Mouse (Mus musculus) liver (tissue): ENCODE measurements around the gene Myo3b.

ENCODE experiments used
- DNase-seq: peaks from one replicate; pipeline ENCODE4 v3.0.0-alpha.2; 2020; ENCODE audit warnings: mixed read lengths

The Myo3b gene

DNA sequence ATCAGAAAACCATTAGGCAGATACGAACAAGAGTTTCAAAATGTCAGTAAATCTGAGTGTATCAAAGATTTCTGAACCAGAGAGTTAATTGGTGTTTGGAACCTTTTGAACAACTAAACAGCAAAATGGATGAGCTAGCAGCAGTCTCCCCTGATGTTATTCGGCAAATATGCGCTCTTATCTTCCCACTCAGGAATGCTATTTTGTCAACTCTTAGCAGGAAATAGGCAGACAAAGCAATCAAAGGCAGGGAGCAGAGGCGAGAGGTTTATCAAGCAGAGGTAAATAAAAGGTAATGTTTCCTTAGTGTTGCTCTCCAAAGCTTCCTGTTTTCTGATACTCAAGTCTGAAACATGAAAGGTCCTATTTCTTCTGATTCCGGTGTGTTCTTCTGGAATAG lies 252.1 kb downstream of the Myo3b start:
- no peak for DNase-seq

DNA sequence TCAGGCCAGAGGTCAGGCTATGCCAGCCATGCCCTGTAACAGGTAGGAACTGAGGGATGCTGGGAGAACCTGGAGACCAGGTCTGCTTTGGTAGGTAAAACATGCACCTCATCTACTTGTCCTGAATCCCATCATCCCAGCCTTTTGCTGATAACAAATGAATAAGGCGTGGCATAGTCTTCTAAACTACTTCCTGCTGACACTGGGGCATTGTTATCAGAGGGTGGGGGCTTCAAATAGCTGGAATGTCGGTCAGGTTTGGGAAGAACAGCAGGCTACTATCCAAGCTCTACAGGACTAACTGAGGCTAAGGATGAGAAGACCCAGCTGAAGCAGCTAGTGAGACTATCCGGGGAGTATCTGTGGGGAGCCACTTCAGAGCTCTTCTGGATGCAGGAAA lies 253.8 kb downstream of the Myo3b start:
- DNase-seq, result no peak

DNA sequence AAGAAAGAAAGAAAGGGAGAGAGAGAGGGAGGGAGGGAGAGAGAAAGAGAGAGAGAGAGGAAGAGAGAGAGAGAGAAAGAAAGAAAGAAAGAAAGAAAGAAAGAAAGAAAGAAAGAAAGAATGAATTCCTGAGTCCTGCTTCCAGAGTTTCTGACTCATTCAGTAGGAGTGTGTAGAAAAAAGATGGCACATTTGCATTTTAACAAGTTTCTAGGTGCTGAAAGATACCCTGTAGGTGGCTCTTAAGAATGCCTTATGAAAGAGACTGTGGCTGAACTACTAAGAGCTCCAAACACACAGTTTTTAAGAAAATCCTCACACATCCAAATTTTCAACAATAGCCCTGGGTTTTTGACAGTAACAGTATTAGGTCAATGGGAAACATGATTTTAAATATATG lies 264.0 kb downstream of the Myo3b start:
- DNase-seq, result no peak

DNA sequence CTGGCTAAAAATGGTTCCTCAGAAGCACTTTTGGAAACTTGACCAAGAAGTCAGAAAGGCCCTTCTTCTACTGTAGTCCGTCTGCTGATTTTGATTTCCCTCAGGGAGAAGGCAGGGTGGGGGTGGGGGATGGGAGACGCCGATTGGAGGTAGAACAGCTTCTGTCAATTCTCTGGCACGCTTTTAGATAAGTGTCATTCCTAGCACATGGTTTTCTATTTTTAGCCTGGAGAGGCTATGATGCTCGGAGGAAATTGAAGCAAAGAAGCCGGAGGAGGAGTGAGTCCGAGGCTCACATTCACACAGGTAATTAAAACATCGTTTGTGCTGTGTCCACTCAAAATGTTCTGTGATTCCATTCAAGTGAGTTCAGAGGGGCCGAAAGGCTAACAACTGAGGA lies 276.2 kb downstream of the Myo3b start:
- no peak for DNase-seq

DNA sequence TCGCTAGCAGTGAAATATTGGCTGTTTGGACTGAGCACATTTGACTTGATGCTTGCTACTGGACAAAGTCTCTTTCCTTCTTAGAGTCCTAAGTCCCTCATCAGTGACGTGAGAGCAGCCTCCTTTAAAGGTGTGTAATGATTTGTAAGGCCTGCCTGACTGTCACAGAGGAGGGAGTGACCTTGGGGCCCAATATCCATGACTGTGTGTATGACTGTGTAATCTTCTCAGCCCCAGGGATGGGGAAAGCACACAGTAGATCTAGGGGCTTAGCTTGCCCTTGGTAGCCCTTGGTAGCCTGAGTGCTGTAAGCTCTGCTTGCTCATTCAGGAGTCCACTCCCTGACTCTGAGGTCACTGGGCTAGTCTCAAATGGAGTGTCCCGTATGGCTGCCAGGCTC lies 276.8 kb downstream of the Myo3b start:
- no peak for DNase-seq

DNA sequence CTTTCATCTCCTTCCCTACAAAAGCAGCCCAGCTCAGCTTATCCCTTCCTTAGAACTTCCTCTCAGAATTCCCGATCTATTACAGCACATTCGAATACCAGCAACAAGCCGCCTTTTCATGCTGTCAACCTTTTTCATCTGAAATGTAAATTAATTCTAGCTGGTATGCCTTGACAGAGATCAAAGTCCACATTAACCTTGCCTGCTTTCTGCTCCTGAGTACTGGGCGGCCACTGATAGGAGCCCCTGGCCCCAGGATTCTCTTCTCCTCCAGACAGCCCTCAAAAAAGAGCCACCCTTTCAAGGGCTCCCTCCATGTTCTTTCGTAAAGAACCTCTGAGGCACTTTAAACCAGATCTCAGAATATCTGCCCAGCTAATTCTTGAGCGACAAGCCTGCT lies 278.9 kb downstream of the Myo3b start:
- DNase-seq, result no peak

DNA sequence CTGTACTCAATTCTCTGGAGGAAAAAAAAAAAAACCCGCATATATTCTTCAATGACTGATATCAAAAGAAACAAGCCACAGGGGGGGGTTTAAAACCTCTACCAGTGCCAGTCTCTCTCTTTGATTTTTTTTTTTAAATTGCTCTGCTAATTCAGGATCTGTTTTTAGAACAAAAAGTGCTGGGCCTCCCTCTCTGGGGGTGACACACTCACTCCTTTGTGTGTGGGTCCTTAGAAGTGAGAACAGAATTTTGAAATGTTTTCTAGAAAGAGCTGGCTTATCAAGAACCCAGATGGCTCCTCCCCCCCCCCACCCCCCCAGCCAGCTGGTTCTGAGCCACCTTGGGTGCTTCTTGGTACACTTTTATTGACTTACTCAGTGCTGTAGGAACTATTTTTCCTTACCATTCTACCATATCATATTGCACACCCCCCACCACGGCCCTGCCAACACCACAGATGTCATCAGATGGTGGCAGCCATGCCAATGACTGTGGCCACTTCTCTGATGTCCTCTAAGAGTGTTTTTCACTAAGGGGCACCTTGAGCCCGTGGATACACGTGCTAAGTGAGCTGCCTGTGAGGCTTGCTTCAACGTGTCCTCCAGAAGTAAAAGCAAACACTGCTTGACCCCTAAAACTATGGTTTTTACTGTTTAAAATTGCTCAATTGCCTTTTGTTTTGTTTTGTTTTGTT lies 280.1 kb downstream of the Myo3b start:
- no peak for DNase-seq

DNA sequence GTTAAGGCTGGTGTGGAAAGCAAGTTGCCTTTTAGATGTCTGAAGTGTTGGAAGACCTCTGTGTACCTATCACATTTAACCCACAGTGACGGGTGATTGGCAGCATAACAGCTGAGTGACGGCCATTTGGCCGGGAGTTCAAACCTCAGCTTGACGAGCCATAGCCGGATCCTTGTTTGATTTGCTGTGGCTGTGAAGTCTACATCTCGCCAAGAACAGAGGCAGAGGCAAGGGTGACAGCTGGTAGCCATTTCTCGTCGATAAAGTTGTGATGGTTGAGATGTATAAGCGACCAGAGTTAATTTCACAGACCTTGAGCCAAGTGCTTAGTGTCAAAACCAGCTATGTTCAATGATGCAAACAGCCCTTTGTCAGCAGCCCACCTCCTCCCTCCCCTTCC lies 283.8 kb downstream of the Myo3b start:
- no peak for DNase-seq

DNA sequence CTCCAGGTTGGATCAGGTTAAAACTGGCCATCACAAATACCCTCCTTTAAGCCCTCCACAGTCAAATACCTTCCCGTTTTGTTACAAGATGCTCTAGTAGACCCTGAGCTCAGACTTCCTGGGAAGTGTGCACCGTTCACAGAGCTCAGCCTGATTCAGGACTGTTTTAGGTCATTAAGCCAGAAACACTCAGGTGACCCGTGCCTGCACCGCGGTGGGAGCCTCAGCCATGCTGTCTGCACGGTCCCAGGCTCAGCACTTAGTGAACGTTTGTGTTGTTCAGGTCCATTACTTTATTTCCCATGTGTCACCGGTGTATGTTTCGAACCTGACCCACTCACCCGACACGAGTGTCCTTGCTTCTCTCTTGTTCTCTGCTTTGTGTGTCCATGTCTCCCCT lies 288.7 kb downstream of the Myo3b start:
- DNase-seq, result no peak

DNA sequence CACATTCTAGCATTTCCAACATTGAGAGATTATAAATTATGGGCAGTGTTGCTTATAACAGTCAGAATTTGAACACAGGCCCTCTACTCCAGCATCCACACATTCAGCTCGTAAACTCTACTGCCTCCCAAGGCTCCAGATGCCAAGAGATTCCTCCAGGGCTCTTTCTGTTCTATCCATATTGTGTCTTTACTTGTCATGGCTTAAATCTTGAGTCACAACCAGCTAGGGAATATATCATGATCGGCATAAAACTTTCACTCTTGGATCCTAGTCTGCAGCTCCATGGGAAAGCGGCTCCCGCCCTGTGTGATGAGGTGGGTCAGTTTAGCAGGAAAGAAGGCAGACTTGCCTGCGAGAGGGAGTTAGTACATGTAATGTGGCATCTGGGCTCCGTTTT lies 294.0 kb downstream of the Myo3b start:
- DNase-seq, result no peak

DNA sequence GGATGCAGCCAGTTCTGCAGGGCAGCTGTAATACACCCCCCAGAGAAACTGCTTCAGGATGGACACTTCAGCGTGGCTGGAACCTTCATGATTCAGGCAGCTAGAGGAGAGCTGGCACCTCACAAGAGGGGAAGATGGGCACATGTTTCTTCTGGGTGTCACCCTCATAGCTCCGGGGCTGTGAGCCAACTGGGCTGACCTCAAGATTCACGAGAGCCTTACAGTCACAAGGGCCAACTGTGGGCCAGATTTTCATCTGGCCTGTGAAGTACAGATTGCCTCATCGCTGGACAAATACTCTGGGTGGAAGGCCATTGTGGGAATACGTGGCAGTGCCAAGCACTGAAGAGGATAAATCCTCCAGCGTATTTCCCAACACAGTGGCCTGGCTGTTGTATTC lies 294.6 kb downstream of the Myo3b start:
- no peak for DNase-seq

DNA sequence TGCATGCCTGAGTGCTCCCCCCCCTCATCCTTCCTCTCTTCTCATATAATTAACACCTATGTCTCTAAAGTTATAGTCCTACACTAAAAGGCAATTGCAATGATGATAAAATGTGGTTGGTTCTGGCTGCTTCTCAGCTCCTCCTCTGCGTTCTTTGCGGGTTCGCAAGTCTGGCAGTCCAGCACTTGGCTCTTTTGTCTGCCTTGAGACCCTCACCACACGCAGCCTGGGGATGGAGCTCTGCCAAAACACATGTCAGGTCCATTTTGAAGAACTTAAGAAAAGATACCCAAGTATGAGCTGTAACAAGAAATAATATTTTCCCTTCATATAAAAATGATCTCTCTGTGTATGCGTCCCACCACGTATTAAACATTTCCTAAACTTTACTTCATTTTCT lies 297.6 kb downstream of the Myo3b start:
- no peak for DNase-seq

DNA sequence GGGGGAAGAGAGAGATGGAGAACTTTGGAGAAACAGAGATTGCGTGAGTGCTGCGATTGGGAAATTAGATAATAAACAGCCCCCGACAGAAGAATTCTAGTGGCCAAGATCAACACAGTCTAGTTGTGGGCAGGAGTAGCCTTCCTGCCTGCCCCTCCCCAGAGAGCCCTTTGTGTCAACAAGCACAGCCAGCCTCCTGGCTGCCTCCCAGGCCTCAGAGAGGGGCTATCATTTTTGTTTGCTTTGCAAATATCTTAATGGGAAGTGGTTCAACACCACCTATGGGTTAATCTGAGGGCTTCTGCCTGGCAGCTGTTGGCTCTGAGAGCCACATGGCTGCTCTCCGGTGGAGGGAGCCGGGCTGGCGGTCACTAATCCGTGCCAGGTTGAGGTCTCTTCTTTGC lies 298.3 kb downstream of the Myo3b start:
- peak; percentile 20 for DNase-seq

DNA sequence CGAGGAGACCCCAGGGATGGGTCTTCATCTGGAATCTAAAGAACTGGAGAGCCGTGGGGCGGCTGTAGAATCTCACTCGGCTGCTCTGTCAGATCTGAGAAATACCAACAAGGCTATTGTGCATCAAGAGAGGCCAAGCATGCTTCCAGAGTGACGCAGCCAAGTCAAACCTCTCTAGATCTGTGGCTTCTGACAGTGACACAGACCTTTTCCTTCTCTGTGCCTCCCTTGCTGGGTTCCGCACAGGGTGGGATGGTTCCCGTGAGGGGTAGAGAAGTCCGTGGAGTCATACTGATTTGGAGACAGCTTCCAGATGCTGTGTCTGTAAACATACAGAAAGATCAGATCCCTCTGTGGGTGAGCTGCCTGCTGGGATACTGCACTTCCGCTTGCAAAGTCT lies 298.9 kb downstream of the Myo3b start:
- no peak for DNase-seq

DNA sequence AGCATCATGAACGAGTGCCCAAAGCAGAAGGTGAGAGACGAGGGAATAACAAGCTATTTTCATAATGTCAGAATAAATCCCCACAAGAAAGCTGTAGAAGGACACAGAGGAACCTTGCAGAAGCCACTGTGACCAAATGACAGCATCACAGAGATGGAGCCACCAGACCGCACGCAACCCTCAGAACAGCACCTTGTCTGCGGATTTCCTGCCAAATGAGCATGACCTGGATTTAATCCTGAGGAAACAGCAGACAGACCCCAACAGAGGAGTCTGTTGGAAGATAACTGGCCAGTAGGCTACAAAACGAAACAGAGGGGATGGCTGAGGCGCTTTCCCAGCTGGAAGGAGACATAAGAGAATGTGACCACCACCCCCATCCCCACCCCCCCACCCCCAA lies 300.1 kb downstream of the Myo3b start:
- no peak for DNase-seq

DNA sequence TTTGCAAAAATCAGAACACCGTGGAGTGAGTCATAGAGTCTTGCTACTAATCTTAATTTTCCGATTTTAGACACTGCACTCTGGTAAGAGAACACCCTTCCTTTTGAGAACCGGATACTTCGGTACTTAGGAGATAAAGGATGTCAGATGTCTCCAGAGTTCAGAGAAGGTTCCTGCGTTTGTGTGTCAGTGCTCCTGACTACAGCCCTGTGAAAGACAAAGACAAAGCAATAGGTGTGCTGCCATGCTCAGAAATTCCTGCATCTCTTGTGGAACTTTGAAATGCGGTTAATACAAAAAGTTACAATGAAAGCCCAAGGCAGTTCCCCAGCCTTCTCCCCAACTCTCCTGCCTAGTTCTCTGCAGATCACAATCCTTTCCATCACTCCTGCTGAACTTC lies 300.6 kb downstream of the Myo3b start:
- no peak for DNase-seq

DNA sequence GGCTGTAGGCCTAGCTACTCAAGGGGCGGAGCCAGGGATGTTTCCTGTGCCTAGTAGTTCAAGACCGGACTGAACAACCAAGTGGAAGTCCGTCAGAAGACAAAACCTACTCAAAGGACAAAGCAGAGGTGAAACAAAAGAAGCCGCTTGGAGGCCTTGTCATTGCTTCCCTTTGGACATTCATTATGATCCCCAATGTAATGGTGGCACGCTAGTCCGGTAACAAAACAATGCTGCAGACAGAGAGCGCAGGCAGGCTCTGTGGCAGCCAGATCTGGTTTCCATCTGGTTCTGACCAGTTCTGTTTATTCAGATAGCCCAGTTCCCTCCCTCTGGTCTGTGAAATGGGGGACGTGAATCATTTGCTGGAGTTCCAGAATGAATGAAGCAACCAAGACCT lies 301.3 kb downstream of the Myo3b start:
- no peak for DNase-seq

DNA sequence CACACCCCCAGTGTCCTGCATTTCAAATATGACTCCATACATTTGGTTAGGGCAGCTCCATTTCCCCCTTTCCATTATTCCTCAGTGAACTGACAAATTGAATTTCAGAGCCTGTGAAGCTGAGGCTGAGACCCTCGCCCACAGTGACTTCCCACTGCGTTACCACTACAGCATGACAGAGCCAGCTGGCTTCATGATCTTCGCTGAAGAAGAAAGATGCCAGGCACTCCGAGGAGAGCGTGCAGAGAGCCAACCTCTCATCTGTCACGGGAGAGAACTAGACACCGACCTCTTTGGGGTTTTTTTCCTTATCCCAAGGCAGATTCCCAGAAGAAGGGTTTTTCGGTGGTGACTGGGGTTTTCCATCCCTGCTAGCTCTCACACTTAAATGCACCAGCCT lies 306.2 kb downstream of the Myo3b start:
- DNase-seq, result no peak

DNA sequence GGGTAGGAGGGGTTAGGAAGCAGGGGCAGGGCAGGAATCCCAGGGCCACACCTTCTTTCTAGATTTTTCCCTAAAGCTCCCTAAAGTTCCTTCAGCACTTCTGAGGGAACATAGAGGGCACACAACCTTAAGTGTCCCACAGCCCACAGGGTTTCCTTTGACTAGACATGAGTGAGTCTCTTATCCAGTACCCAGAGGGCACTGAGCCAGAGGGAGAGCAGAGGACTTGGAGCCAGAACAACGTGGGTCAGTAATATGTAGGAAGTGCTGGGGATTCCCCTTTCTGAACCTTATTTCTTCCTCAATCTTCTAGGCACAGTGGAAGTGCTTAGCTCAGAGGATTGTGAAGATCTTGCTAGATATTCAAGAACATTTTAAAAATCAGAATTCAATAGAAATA lies 308.6 kb downstream of the Myo3b start:
- no peak for DNase-seq

DNA sequence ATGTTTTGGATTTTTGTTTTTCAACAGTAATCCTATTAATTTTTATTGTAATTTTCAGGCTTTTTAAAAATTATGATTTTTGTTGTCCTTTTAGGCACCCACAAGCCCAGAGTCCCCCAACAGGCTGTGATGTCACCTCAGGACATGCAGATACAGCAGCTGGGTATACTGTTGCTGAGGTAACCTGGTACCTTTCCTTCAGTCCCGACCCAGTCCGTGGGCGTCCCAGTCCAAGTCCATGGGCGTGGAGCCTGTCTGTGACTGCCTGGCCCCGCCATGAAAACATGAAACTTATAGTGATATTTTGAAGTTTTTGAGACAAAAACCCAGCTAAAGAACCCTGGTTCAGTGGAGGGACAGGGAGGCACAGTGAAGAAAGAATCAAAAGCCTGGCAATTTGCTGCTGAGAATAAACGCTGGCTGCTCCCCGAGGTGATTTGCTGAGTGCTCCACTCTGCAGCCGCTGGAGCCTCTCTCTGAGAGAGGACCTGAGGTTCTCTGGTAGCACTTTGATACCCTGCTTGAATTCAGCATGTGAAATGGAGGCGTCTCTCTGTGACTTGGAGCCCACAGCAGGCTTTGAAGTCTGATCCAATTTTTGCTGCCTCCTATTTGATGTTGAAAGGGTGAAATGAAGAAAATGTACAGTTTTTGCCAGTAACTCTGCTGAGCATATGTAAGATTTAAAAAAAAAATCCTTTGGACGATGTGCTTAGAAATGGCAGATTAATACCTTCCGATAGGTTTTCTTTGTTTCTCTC lies 310.0 kb downstream of the Myo3b start:
- DNase-seq, result no peak

DNA sequence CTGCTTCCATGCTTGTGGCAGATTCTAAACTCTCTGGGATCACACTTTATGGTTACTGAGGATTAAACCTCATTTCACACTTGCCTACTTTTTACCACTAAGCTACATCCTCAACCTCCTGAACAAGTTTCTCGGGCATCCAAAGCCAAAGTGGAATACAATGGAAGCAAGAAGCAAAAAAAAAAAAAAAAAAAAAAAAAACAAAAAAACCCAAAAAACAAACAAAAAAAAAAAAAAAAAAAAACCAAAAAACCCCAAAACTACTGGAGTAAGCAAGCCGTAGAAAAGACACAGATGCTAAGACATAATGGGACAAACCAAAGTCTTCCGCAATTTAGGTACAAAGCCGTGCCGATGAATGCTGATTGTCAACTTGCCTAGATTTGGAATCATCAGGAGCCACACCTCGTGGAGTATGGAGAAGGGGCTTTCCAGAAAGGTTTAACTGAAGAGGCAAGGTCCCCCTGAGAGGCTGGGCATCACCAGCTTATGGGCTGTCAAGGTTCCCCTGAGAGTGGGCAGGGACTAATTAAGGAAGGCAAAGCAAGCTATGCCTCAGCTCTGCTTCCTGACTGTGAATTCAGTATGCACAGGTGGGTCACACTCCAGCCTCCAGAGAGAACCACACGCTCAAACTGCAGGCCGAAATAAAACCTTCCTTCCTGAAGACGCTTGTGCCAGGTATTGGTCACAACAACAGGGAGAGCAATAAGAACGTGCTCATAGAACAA lies 313.7 kb downstream of the Myo3b start:
- DNase-seq, result no peak

DNA sequence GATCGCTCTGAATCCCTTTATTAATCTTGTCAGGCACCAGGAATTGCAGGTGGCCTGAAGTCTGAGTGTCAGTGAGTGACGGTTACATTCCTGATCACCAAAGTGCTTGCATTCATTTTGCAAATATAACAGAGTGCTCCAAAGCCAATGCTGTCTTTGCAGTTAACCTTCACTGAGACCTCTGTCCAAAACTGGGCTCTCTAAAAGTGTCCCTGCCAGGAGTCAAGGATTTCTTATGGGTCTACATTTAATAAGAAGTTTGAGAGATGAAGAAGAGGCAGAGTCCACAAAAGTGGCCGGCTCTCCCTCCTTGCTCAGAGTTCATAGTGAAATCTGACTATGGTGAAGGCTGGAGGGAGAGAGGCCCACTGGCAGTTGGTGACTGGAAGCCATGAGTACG lies 315.1 kb downstream of the Myo3b start:
- DNase-seq, result no peak

DNA sequence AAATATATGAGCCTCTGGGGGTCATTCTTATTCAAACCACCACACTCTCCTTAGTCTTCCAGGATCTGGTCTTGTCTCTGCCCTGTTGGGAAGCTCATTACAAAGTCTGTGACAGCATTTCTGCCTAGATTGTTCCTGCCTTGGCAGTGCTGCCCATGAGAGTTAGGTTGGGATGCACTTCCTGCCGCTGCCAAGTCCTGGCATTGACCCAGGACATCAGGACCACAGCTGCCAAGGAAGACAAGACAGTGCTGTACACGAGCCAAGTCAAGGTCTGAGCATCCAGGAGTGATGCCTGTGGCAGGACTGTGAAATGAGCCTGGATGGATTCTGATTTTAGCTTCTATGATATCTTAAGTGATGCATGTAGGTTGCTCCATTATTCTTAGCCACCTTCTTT lies 316.1 kb downstream of the Myo3b start:
- DNase-seq, result no peak

DNA sequence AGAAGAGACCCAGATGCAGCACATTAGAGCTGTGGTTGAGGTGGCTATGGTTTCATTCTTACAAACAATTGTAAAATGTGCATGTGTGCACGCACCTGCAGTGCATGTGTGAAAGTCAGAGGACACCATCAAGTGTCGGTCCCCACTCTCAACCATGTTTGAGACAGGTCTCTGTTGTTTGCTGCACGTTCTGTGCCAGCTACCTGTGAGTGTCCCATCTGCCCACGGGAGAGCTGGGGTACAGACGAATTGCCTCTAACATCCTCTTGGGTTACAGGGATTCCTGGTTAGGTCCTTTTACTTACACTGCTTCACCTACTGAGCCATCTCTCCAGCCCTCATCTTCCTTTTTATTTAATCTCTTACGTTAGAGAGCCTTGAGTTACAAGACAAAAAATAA lies 330.5 kb downstream of the Myo3b start:
- no peak for DNase-seq
